Mouse (Mus musculus) liver (tissue): ENCODE results near the gene Kcnh2.

Experiments
- DNase-seq: peaks from one replicate; pipeline ENCODE4 v3.0.0-alpha.2; 2020; ENCODE audit warnings: mixed read lengths

Gene Kcnh2

DNA sequence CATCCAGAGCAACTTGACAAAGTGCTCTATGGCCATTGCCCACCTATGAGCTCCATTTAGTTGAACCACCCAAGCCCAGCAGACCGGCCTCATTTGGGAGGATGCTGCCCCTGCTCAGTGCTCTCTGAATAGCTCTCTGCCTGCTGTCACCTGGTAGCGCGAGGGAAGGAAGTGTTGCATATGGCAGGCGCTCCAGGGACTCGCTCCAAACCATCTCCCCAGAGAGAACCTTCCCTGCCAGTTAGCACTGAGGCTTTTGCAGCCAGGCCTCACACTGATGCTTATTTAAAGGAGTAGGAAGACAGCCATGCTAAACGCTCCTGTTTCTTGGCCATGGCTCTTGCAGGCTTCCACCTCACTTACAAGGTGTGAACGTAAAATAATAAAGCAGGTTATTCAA is 42.8 kb downstream of the Kcnh2 start:
- no peak for DNase-seq

DNA sequence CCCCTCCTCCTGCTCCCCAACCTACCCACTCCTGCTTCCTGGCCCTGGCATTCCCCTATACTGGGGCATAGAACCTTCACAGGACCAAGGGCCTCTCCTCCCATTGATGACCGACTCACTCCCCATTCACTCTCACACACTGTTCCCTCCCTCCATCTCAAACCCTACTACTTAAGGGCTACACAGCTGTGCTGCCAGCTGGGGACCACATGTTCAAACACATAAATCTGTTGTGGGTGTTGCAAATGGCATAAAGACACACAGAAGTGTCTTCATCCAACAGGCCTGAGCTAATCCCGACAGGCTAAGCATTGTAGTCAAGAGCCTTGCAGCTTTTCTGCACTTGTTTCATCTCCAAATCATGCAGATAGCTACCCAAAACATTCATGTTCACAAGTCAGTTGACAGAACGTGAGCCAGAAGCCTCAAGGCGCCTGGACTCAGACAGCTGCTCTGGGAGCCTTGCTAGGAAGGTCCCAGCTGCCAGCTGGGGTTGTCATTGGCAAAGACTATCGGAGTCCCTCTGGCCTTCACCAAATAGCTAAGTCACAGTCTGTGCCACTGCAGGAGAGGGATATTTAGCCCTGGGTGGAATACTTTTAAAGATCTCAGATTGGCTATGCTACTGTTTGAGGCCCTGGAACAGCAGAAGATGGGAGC is 44.2 kb downstream of the Kcnh2 start:
- DNase-seq: no peak

DNA sequence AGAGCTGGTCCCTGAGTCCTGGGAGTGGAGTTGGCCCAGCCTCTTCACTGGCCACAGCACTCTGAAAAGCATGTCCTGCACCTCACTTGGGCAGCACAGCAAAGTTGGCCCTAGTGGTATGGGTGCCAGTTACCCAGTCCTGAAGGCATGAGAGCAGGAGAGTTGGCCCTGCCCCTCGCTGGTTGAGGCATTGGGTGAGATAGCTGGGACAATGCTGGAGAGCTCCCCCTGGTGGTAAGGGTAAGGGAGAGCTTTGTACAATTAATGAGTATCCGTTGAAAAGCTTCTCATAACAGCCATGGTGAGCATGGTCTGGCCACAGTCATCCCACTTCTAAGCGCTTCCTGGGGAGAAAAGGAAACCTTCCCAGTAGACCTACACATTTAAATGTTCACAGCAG is 48.2 kb downstream of the Kcnh2 start:
- DNase-seq: peak; percentile 48

- no peak for DNase-seq
Measured at GRCm38 (mm10) chr5:24299845-24300589, 51.4 kb downstream of the Kcnh2 start.

DNA sequence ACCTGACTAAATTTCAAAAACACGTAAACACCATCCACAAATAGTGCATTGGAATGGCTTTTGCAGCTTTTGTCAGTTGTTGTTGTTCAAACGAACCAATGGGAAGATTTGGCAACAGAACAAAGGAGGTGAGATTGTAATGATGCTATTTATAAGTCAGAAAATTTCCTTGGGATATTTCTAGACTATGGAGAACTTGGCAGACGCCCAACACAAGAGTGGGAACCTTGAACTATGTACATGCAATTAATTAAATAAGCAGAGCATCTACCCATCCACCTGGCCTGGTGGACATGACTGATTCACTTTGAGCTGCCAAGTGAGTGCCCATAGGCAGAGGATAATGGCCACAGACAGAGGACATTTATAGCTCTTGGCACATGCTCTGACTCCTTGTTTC is 59.5 kb downstream of the Kcnh2 start:
- no peak for DNase-seq

DNA sequence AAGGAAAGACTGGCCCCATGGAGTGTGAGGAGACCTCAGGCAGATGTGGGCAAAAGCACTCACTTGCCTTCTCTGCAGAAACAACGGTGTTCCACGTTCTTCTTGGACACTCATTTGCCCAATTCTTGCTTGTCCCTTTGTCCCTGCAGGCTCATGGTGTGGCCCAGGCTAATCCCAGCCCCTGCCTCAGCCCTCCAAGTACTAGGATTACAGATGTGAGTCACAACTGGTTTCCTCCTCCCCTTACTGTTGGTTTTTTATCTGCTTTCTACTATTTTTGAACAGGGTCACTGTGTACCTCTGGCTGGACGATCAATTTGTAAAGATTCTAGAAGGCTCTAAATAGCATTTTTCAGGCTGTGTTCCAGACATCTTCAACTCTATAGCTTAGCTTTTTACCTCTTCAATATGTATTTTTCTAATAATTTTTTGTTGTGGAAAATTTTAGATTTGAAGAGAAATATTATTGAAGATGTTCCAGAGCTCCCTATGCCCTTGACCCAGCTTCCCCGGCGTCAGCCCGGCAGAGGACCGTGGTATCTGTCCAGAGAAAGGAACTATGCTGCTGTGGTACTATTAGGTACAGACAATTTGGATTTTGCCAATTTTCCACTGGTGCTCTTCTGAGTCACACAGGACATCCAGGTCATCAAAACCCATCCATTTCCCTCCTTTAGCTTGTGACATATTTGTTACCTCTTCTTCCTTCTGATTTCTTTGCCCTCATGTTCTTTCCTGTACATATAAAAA is 65.0 kb downstream of the Kcnh2 start:
- no peak for DNase-seq

DNA sequence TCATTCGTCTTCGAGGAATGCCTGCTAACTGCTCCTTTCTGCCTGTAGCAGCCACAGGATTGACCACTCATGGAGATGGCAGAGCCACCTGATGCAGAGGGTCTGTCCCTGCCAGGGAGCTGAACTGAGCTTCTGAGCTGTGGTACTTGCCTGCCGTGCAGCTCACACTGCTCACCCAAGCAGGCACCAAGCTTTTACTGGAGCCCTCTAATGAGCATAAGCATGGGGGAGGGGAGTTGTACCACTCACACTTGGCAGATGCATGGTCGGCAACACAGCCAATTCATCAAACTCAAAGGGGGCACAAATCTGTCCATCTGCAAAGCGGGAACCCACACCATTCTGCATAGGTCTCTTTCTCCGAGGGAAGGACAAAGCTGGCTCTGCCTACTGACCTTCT is 67.3 kb downstream of the Kcnh2 start:
- DNase-seq: no peak

- no peak for DNase-seq
Measured at GRCm38 (mm10) chr5:24283181-24283580, 68.2 kb downstream of the Kcnh2 start.

- DNase-seq: no peak
Measured at GRCm38 (mm10) chr5:24280523-24280922, 70.9 kb downstream of the Kcnh2 start.

DNA sequence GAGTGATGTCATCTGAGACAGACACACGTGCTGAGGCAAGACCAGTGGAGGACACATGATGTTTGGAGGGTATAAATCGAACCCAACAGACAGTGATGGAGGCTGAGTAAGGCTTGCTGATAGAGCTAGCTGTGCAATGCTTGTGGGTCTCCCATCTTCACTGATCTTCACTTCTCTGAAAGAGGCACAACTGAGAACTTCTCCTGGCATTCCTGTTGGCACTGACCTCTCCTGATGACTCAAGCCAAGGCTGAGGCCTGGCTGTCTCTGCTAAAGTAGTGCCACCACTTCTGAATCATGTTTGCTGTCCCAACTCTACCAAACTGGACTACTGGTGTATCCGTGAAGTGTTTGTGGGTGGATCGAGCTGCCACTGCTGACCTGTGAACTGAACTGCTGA is 71.9 kb downstream of the Kcnh2 start:
- no peak for DNase-seq

- no peak for DNase-seq
Measured at GRCm38 (mm10) chr5:24278206-24278605, 73.2 kb downstream of the Kcnh2 start.

DNA sequence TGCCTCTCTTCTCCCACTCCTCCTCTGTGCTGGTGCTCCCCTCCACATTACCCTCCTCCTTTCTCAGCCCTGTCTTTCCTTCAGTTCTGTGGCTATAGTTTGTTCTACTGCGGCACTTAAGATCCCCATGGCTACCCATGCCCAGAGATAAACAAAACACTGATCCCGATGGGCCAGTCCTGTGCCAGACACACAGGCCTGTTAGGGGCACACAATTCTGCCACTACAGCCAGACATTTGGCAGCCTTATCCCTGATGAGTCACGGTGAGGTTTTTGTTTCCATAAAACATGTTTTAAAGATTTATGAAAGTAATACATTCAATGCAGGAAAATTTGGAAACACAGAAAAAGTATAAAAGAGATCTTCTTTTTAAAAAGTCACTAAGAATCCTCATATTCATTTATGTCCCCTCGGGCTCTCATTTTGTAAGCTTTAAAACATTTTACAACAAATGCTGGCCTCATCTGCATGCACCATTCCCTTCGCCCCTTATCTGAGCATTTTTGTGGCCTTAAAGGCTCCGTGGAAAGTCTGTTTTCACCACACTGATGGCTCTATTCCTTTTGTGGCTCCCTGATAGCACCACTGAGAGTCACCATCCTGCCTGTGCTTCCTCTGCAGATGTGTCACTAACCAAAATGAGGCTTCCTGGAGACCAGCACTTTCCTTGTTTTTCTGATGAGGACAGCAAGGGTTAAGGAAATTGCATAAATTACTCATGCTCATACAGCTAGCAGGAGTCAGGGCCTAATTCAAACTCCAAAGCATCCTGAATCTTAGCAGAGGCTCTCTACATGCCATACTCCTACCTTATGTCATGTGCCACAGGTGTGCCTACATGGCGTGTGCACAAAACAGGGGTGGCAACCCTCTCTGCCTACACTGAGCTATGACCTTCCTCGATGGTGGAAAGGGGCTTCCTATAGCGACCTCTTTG is 77.5 kb downstream of the Kcnh2 start:
- DNase-seq: no peak

- no peak for DNase-seq
Measured at GRCm38 (mm10) chr5:24270941-24271340, 80.5 kb downstream of the Kcnh2 start.
